Mouse (Mus musculus): ENCODE results near the gene Calu.

- TF ChIP-seq CEBPB (IDR thresholded peaks at IDR 0.05; ENCODE audit: insufficient read depth, poor library complexity, severe bottlenecking) (no peak), TCF12 (IDR thresholded peaks at IDR 0.05; ENCODE audit: insufficient read depth, poor library complexity, severe bottlenecking) (no peak), USF1 (IDR thresholded peaks at IDR 0.05; ENCODE audit: low read depth) (no peak), POLR2A (IDR thresholded peaks at IDR 0.05; ENCODE audit: insufficient read length, low read depth) (no peak), E2F4 (IDR thresholded peaks at IDR 0.05; ENCODE audit: insufficient read depth) (no peak), MAX (IDR thresholded peaks at IDR 0.05; ENCODE audit: low read depth) (no peak), POLR2AphosphoS2 (IDR thresholded peaks at IDR 0.05; ENCODE audit: insufficient read length, low read depth) (no peak), MYOD1 (IDR thresholded peaks at IDR 0.05; ENCODE audit: control insufficient read depth in 1 of 3, insufficient read length in 2 of 3, low read depth in 2 of 3) (no peak)
These were observed 479 bp downstream of the Calu start for GRCm38 (mm10) chr6:29348371-29348724.

Measured in myocyte (in vitro differentiated cells).